In the genomic region with DNA sequence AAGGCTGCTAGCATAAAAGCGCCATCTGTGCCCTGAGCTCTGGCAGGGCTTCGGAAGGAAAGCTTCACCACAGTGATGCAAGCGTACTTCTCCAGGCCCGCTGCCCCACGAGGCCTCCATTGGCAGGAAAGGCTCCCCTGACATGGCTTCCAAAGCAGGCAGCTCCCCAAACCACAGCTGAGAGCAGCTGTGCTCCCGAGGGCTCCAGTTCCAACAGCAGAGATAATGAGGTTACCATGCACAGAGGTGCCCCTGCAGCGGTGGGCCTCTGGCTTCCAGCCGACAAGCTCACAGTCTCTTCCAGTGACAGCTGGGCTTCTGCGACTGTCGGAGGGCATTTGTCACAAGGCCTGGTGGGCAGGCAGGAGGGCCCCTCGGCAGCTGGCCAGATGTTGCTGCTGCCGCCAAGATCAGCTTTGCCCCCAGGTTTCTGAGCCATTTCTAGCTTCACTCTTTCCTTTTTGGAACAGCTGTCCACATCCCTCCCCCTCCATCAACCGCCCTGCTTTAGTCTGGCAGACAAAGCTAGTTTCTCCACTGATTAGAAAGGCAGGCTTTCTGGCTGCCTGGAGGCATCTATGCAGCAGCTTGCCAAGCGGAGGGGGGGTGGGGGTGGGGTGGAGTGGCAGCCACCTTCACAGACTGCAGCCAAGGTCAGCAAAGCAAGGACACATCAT, we compare ENCODE assay signal across 8 mouse cellular contexts. TPM values are rescaled to one million over a fixed set of nuclear protein-coding genes. Genes with fewer than 3 reads are reported as not detected.
DNase-seq lines count a peak whose midpoint lies in the region; ATAC-seq and TF ChIP-seq lines count a peak whose summit lies in the region.

No protein-coding gene starts in this region.

- no peak for TF ChIP-seq POLR2A in olfactory bulb, adult 2 months (IDR thresholded peaks at IDR 0.05; ENCODE audit: insufficient read depth, low read depth, low read length)

- no peak overlapping the region for H3K4me3 ChIP-seq in forebrain, embryonic 12.5 days (replicated peaks)
- no peak overlapping the region for H3K4me3 ChIP-seq in heart, embryonic 15.5 days
- H3K4me3 ChIP-seq in kidney, embryonic 16.5 days (ENCODE audit: low read length) = no peak overlapping the region
- no peak overlapping the region for H3K4me3 ChIP-seq in lung, embryonic 15.5 days
- no peak overlapping the region for H3K4me3 ChIP-seq in olfactory bulb, adult 2 months (ENCODE audit: insufficient read depth, low read depth, low read length)

- DNase-seq in urinary bladder, postnatal 14 days (ENCODE audit: low spot score) = peak; percentile 56
- DNase-seq in urinary bladder, adult 2 months (ENCODE audit: low spot score) = no peak
- DNase-seq in spleen, adult 18-20 months = no peak

- peak overlapping the region; percentile 34; the same call in 1 of the 2 replicates for H3K9ac ChIP-seq in forebrain, embryonic 12.5 days
- H3K9ac ChIP-seq in heart, embryonic 15.5 days = peak overlapping the region; percentile 17; the same call in 1 of the 2 replicates
- H3K9ac ChIP-seq in kidney, embryonic 16.5 days (replicated peaks; ENCODE audit: low read length) = peak overlapping the region; percentile 49; the same call in 1 of the 2 replicates
- no peak overlapping the region for H3K9ac ChIP-seq in lung, embryonic 15.5 days

- TF ChIP-seq CTCF in olfactory bulb, adult 2 months (IDR thresholded peaks at IDR 0.05; ENCODE audit: insufficient read depth, low read depth, low read length) = no peak

- H3K36me3 ChIP-seq in forebrain, embryonic 12.5 days (replicated peaks) = no peaks in the 10 kb centered on the region
- 0 out of 2 replicates have a peak, but pooled peaks cover 4% of the 10 kb centered on the region for H3K36me3 ChIP-seq in heart, embryonic 15.5 days
- no peaks in the 10 kb centered on the region for H3K36me3 ChIP-seq in kidney, embryonic 16.5 days (ENCODE audit: insufficient read depth, low read length)
- H3K36me3 ChIP-seq in lung, embryonic 15.5 days = no peaks in the 10 kb centered on the region

- 16% methylated on average over 14 of the region's 14 CpGs for WGBS in forebrain, embryonic 12.5 days
- WGBS in heart, embryonic 15.5 days = 22% methylated on average over 14 of the region's 14 CpGs
- WGBS in kidney, embryonic 16.5 days = 28% methylated on average over 14 of the region's 14 CpGs
- WGBS in lung, embryonic 15.5 days = 27% methylated on average over 14 of the region's 14 CpGs
- 17% methylated on average over 14 of the region's 14 CpGs for WGBS in olfactory bulb, adult 2 months

- no peaks in the 10 kb centered on the region for H3K9me3 ChIP-seq in forebrain, embryonic 12.5 days
- no peaks in the 10 kb centered on the region for H3K9me3 ChIP-seq in heart, embryonic 15.5 days (replicated peaks)
- no peaks in the 10 kb centered on the region for H3K9me3 ChIP-seq in kidney, embryonic 16.5 days (ENCODE audit: low read length)
- H3K9me3 ChIP-seq in lung, embryonic 15.5 days = no peaks in the 10 kb centered on the region

- H3K4me1 ChIP-seq in forebrain, embryonic 12.5 days = peaks cover 81% of the 10 kb centered on the region
- H3K4me1 ChIP-seq in heart, embryonic 15.5 days (replicated peaks) = peaks cover 92% of the 10 kb centered on the region
- H3K4me1 ChIP-seq in kidney, embryonic 16.5 days (ENCODE audit: insufficient read depth, low read length) = peaks cover 83% of the 10 kb centered on the region
- H3K4me1 ChIP-seq in lung, embryonic 15.5 days = peaks cover 56% of the 10 kb centered on the region
- peaks cover 64% of the 10 kb centered on the region for H3K4me1 ChIP-seq in olfactory bulb, adult 2 months (ENCODE audit: control insufficient read depth, insufficient read depth, low read length)

- H3K27ac ChIP-seq in forebrain, embryonic 12.5 days = peak overlapping the region; percentile 94
- H3K27ac ChIP-seq in heart, embryonic 15.5 days = peak overlapping the region; percentile 97
- H3K27ac ChIP-seq in kidney, embryonic 16.5 days (ENCODE audit: low read length) = peak overlapping the region; percentile 92
- H3K27ac ChIP-seq in lung, embryonic 15.5 days = peak overlapping the region; percentile 91
- peak overlapping the region; percentile 72 for H3K27ac ChIP-seq in olfactory bulb, adult 2 months (ENCODE audit: insufficient read depth, low read depth, low read length)

- no peak overlapping the region; the same call in 1 of the 2 replicates for H3K4me2 ChIP-seq in forebrain, embryonic 12.5 days
- H3K4me2 ChIP-seq in heart, embryonic 15.5 days = peak overlapping the region; percentile 45
- no peak overlapping the region for H3K4me2 ChIP-seq in kidney, embryonic 16.5 days (replicated peaks; ENCODE audit: low read depth, low read length)
- peak overlapping the region; percentile 30; the same call in 1 of the 2 replicates for H3K4me2 ChIP-seq in lung, embryonic 15.5 days

- H3K27me3 ChIP-seq in forebrain, embryonic 12.5 days = no peaks in the 10 kb centered on the region
- H3K27me3 ChIP-seq in heart, embryonic 15.5 days = no peaks in the 10 kb centered on the region
- no peaks in the 10 kb centered on the region for H3K27me3 ChIP-seq in kidney, embryonic 16.5 days (ENCODE audit: insufficient read depth, low read length)
- no peaks in the 10 kb centered on the region for H3K27me3 ChIP-seq in lung, embryonic 15.5 days

- ATAC-seq in forebrain, embryonic 12.5 days (ENCODE audit: low FRiP score) = peak; percentile 54; the same call in 1 of the 2 replicates
- ATAC-seq in heart, embryonic 15.5 days (replicated peaks; ENCODE audit: insufficient number of reproducible peaks, insufficient read depth, low FRiP score, low read depth) = peak; percentile 80
- ATAC-seq in kidney, embryonic 16.5 days (ENCODE audit: low FRiP score, low TSS enrichment) = no peak
- ATAC-seq in lung, embryonic 15.5 days (ENCODE audit: borderline replicate concordance, extremely low read depth, low FRiP score, low TSS enrichment) = peak; percentile 80

RNA-seq across cellular contexts. Expression of gene BC034090, which starts 10.2 kb away (rescaled TPM):
- 20.0 and 21.4 TPM in 2 replicates for polyA plus RNA-seq in urinary bladder, adult 2 months (2012; rRNA removed)
- polyA plus RNA-seq in forebrain, embryonic 12.5 days (2016; fragmentation: Nextera tagmentation; extraction: Ambion mirVana) = 2.9 and 4.5 TPM in 2 replicates
- 8.0 and 9.4 TPM in 2 replicates for polyA plus RNA-seq in heart, embryonic 15.5 days (2015; fragmentation: Nextera tagmentation; extraction: Ambion mirVana)
- polyA plus RNA-seq in kidney, embryonic 16.5 days (2015; fragmentation: Nextera tagmentation; extraction: Ambion mirVana) = 8.2 and 9.1 TPM in 2 replicates
- polyA plus RNA-seq in lung, embryonic 15.5 days (2015; fragmentation: Nextera tagmentation; extraction: Ambion mirVana) = 4.0 and 4.2 TPM in 2 replicates
- not detected in 2 replicates for polyA plus RNA-seq in olfactory bulb, adult 2 months (2012; ENCODE audit: insufficient read depth, insufficient read length, low replicate concordance, missing spikeins)

Comparison
In these comparisons a context has a peak if more than half of its experiments do, and no peak if none do; other contexts are left out.
1. H3K4me2 ChIP-seq: peak in heart, embryonic 15.5 days (single experiment) and lung, embryonic 15.5 days (single experiment); none in forebrain, embryonic 12.5 days (single experiment) and kidney, embryonic 16.5 days (single experiment).
2. Peak in every context shown above with its lines, with median percentiles within 50 percentile points of each other: H3K27ac ChIP-seq.